Mouse (Mus musculus) liver, embryonic 14.5 days (tissue): ENCODE results near the gene Tmem189.

Source experiments
- CTCF ChIP-seq: IDR thresholded peaks from 2 replicates; pipeline ENCODE4 v1.5.1; 2016; ENCODE audit warnings: antibody characterized with exemption, low read depth, control low read depth
- EP300 ChIP-seq: IDR thresholded peaks from 2 replicates; pipeline ENCODE4 v1.6.1; 2016; ENCODE audit warnings: antibody characterized with exemption, low read depth

- TF ChIP-seq CTCF (no peak), EP300 (no peak)
Observed at GRCm38 (mm10) chr2:167725879-167726278, 36.3 kb upstream of the Tmem189 start.
